Mouse (Mus musculus) CD4-positive naive resting alpha-beta T cell, adult 76 days (primary cell): ENCODE data around the gene Chchd2. TPM values are rescaled to one million over a fixed set of nuclear protein-coding genes. Genes with fewer than 3 reads are reported as not detected.

Experiments
- total RNA-seq: library from RNA; stranded (reverse); gene quantifications from one replicate; pipeline ENCODE4 v1.2.4, GENCODE M21; 2023

Gene Chchd2
- total RNA-seq = 167 TPM

GRCm38 (mm10) chr5:129886911-129887636 is at the start of gene Chchd2:
TSS of gene Chchd2 (minus strand) at chr5:129887470.

GRCm38 (mm10) chr5:129908242-129908965 is 21.1 kb upstream of the Chchd2 start, which contains the start of gene Nupr1l:
TSS of gene Nupr1l (plus strand) at chr5:129908540.

DNA sequence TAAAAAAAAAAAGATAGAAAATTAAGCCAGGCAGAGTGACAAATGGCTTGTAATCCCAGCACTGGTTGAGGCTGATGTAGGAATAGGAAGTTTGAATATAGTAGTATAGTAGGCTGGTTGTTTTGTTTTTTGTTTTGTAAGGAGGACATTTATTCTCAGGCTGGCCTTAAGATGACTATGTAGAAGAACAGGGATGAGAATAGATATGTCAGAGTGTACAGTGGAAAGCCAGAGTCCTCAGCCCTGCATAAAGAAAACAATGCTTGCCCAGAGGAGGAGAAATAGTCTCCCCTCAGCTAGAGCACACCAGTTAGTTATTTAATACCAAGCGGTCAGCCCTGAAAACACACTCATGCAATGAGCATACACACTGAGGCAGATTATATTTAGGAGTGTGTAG is 11.2 kb upstream of the Chchd2 start, which contains the start of gene Phkg1:
TSS of gene Phkg1 (minus strand) at position 101 of the 400 bp plus-strand sequence.

GRCm38 (mm10) chr5:129895198-129896088 is 8.2 kb upstream of the Chchd2 start, which contains the start of gene Zbed5:
TSS of gene Zbed5 (plus strand) at chr5:129895723.

GRCm38 (mm10) chr5:129846752-129847557 is 40.3 kb downstream of the Chchd2 start, which contains the start of gene Sumf2:
TSS of gene Sumf2 (plus strand) at chr5:129846986.

Other genes starting within 250 kb of the Chchd2 start
- gene Zfp11, start 217.4 kb downstream of the Chchd2 start, total RNA-seq = 0.79 TPM
- gene Sept14, start 179.0 kb downstream of the Chchd2 start, total RNA-seq = not detected
- gene Mrps17, start 172.0 kb downstream of the Chchd2 start, total RNA-seq = 30.2 TPM
- gene Nipsnap2, start 162.4 kb downstream of the Chchd2 start, total RNA-seq = 34.9 TPM
- gene Psph, start 100.0 kb downstream of the Chchd2 start, total RNA-seq = 16.9 TPM
- gene Sumf2, start 40.5 kb downstream of the Chchd2 start, total RNA-seq = 17.8 TPM
- gene Zbed5, start 8.3 kb upstream of the Chchd2 start, total RNA-seq = 2.6 TPM
- gene Phkg1, start 11.1 kb upstream of the Chchd2 start, total RNA-seq = 0.32 TPM
- not detected for gene Nupr1l, start 21.1 kb upstream of the Chchd2 start, total RNA-seq
- 8.9 TPM for gene Vkorc1l1, start 54.5 kb upstream of the Chchd2 start, total RNA-seq
- 14.9 TPM for gene Gusb, start 115.6 kb upstream of the Chchd2 start, total RNA-seq
- 35.3 TPM for gene Asl, start 141.8 kb upstream of the Chchd2 start, total RNA-seq
- gene Crcp, start 141.8 kb upstream of the Chchd2 start, total RNA-seq = 18.8 TPM
- gene Tpst1, start 185.9 kb upstream of the Chchd2 start, total RNA-seq = 7.4 TPM